Mouse (Mus musculus): ENCODE results near the gene Igf2bp3.
A peak's percentile ranks its signal among the peaks of the same experiment; 100 is the strongest.

DNA sequence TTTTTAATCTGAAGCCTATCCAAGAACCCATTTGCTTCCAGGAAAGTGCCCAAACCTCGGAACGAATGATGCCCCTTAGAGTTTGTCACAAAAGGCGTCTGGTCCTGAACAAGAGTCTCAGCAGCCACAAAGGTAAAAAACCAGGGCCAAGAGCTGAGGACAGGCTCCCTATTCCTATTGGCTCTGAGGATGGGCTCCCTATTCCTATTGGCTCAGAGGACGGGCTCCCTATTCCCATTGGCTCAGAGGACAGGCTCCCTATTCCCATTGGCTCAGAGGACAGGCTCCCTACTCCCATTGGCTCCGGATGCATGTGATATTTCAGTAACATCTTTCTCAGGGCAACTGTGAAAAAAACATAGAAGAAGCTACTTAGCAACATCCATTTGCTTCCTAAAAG, 5.8 kb downstream of the Igf2bp3 start:
- TF ChIP-seq CTCF (IDR thresholded peaks at IDR 0.05; ENCODE audit: low read depth) (no peak), EP300 (optimal IDR thresholded peaks at IDR 0.05) (peak; percentile 58)
